14 mouse cellular contexts compared by ENCODE assay signal in the genomic region with DNA sequence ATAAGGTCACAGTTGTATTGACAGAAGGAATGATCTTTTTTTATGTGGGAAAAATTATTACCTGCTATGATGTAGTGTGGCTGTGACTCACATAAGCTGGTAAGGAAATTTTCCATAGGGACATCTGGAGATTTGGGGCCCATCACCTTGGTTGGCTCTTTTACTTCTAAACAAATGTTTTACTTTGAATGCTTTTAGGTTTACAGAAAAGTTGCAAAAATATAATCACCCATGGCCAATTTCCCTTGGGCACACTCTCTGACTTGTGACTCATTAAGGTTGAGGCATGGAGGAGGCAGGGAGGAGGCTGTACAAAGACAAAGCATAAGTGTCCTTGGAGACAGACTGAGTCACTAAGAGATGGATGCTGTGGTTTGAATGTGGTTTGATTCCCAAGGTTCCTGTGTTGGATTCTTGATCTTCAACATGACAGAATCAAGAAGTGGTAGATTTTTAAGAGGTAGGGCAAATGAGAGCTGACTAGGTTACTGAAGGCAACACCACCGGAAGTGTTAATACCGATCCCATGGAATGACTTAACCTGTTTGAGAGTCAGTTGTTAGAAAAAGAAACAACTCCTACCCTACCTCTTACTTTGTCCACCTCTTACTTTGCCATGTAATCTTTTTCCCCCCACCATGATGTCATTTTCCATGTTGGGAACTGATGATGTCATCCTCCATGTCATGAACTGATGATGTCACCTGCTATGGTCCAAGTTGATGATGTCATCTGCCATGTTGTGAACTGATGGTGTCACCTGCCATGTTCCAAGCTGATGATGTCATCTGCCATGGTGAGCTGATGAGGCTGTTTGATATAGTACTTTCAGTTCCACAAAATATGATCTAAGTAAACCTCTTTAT.
DNase-seq lines count a peak whose midpoint lies in the region.
"Had no signal": no experiment of that assay in that cellular context is flagged by ENCODE, and none has a peak within 500 bp of the region (broad histone marks: within the 10 kb centered on the region; RNA-seq: fewer than 3 reads in every experiment).

No protein-coding gene starts in this region.

- DNase-seq in adrenal gland, adult 2 months = peak; percentile 77
- DNase-seq in adrenal gland, postnatal 4 days (ENCODE audit: low spot score in 2 of 2) = no peak
- DNase-seq in 416B (ENCODE audit: low read depth) = peak; percentile 1
- DNase-seq in adrenal gland, adult 8-10 months = peak; percentile 51
- DNase-seq in brain, adult 2 months (ENCODE audit: low read depth, low spot score) = peak; percentile 29
- no peak for DNase-seq in left cerebral cortex, adult 11 months (ENCODE audit: low spot score)
- DNase-seq in frontal cortex, adult 2 months (ENCODE audit: extremely low spot score in 1 of 2, low spot score in 1 of 2) = no peak
- DNase-seq: cerebellum, adult 11 months; cerebellum, adult 8-10 months; cerebellum, postnatal 14 days; embryo, embryonic 11 days; gastrocnemius, postnatal 25 days; heart, postnatal 4 days; kidney, adult 8-10 months had no signal

Comparison
In these comparisons a context has a peak if more than half of its experiments do, and no peak if none do; other contexts are left out.
1. DNase-seq: peak in adrenal gland, adult 2 months (single experiment), 416B (single experiment), adrenal gland, adult 8-10 months (single experiment) and brain, adult 2 months (single experiment); none in adrenal gland, postnatal 4 days (0 of 2), left cerebral cortex, adult 11 months (single experiment) and frontal cortex, adult 2 months (0 of 2).